Comparison of ENCODE assay signal across 28 mouse cellular contexts in genomic region chr17:14478938-14479505, GRCm38 (mm10).
DNase-seq lines count a peak whose midpoint lies in the region; ATAC-seq lines count a peak whose summit lies in the region.
"Had no signal": no experiment of that assay in that cellular context is flagged by ENCODE, and none has a peak within 500 bp of the region (broad histone marks: within the 10 kb centered on the region; RNA-seq: fewer than 3 reads in every experiment).

No protein-coding gene starts in this region.

- intact Hi-C loops in left cerebral cortex, postnatal 25 days (cut with DNase I) = no loop called here
- intact Hi-C loops in heart, postnatal 10 days (cut with DNase I) = no loop called here

- H3K36me3 ChIP-seq in neural tube, embryonic 14.5 days (ENCODE audit: control insufficient read depth, insufficient read depth, low read length) = no peaks in the 10 kb centered on the region
- H3K36me3 ChIP-seq: embryonic facial prominence, embryonic 15.5 days; forebrain, embryonic 15.5 days; G1E; heart, embryonic 10.5 days; hindbrain, embryonic 15.5 days; limb, embryonic 10.5 days; midbrain, embryonic 10.5 days; neural tube, embryonic 15.5 days had no signal

- H3K4me3 ChIP-seq in neural tube, embryonic 14.5 days (ENCODE audit: low read depth, low read length) = no peak overlapping the region
- H3K4me3 ChIP-seq: embryonic facial prominence, embryonic 15.5 days; forebrain, embryonic 15.5 days; heart, embryonic 10.5 days; hindbrain, embryonic 15.5 days; limb, embryonic 10.5 days; midbrain, embryonic 10.5 days; myocyte; neural tube, embryonic 15.5 days had no signal

- H3K27ac ChIP-seq in neural tube, embryonic 14.5 days (ENCODE audit: low read depth, low read length) = no peak overlapping the region
- H3K27ac ChIP-seq: embryonic facial prominence, embryonic 15.5 days; forebrain, embryonic 15.5 days; heart, embryonic 10.5 days; hindbrain, embryonic 15.5 days; limb, embryonic 10.5 days; macrophage; midbrain, embryonic 10.5 days; neural tube, embryonic 15.5 days had no signal

- 89% methylated on average over 10 of the region's 10 CpGs for WGBS in neural tube, embryonic 14.5 days

- peak; percentile 15 to 54 for DNase-seq in frontal cortex, postnatal 36 days (ENCODE audit: low spot score in 2 of 2)
- DNase-seq in frontal cortex, postnatal 10 days (ENCODE audit: low spot score in 2 of 2) = no peak
- DNase-seq in neural tube, embryonic 10.5 days (ENCODE audit: extremely low spot score, low spot score) = no peak
- DNase-seq in left cerebral cortex, postnatal 25 days (ENCODE audit: low spot score in 2 of 2) = peak; percentile 14 to 88
- DNase-seq in telencephalon, adult 2 months (ENCODE audit: low read depth, low spot score) = peak; percentile 62
- no peak for DNase-seq in heart, postnatal 10 days
- DNase-seq: adrenal gland, adult 8-10 months; B cell, adult 2 months; cerebellum, adult 2 months; cerebellum, postnatal 25 days; gastrocnemius, postnatal 10 days; kidney, adult 8-10 months; kidney, postnatal 10 days; liver; thymus, postnatal 4 days had no signal

- no peaks in the 10 kb centered on the region for H3K27me3 ChIP-seq in neural tube, embryonic 14.5 days (ENCODE audit: control insufficient read depth, insufficient read depth, low read length)
- H3K27me3 ChIP-seq: embryonic facial prominence, embryonic 15.5 days; forebrain, embryonic 15.5 days; hindbrain, embryonic 15.5 days; neural tube, embryonic 15.5 days had no signal

- no peak overlapping the region for H3K4me2 ChIP-seq in neural tube, embryonic 14.5 days (ENCODE audit: low read depth, low read length)
- H3K4me2 ChIP-seq: embryonic facial prominence, embryonic 15.5 days; forebrain, embryonic 15.5 days; hindbrain, embryonic 15.5 days; neural tube, embryonic 15.5 days had no signal

- H3K9ac ChIP-seq in neural tube, embryonic 14.5 days (replicated peaks; ENCODE audit: low read depth, low read length) = no peak overlapping the region
- H3K9ac ChIP-seq: embryonic facial prominence, embryonic 15.5 days; forebrain, embryonic 15.5 days; hindbrain, embryonic 15.5 days; neural tube, embryonic 15.5 days had no signal

- no peaks in the 10 kb centered on the region for H3K9me3 ChIP-seq in neural tube, embryonic 14.5 days (ENCODE audit: control insufficient read depth, low read length)
- H3K9me3 ChIP-seq: embryonic facial prominence, embryonic 15.5 days; forebrain, embryonic 15.5 days; G1E; hindbrain, embryonic 15.5 days; limb, embryonic 10.5 days; midbrain, embryonic 10.5 days had no signal

- no peaks in the 10 kb centered on the region for H3K4me1 ChIP-seq in neural tube, embryonic 14.5 days (ENCODE audit: control insufficient read depth, insufficient read depth, low read length)
- H3K4me1 ChIP-seq: hindbrain, embryonic 15.5 days; neural tube, embryonic 15.5 days had no signal

- 0 out of 2 replicates have a peak, but pooled peaks have one; percentile 21 for ATAC-seq in neural tube, embryonic 14.5 days (ENCODE audit: low read depth)
- ATAC-seq: forebrain, embryonic 15.5 days; midbrain, embryonic 16.5 days; Patski had no signal

Comparison
In these comparisons a context has a peak if more than half of its experiments do, and no peak if none do; other contexts are left out.
1. DNase-seq: peak in frontal cortex, postnatal 36 days (2 of 2), left cerebral cortex, postnatal 25 days (2 of 2) and telencephalon, adult 2 months (single experiment); none in frontal cortex, postnatal 10 days (0 of 2), neural tube, embryonic 10.5 days (single experiment) and heart, postnatal 10 days (0 of 2).